Mouse (Mus musculus) lung, embryonic 15.5 days (tissue): Measurements from ENCODE around the gene Tpst2. TPM values are rescaled to one million over a fixed set of nuclear protein-coding genes. Genes with fewer than 3 reads are reported as not detected.

Experiments used
- ATAC-seq: fragments of 200-750 bp; cut with Nextera tagmentation; 2 replicates; pipeline ENCODE4 v1.8.0; 2017; ENCODE audit warnings: moderate number of reproducible peaks, borderline replicate concordance; ENCODE audit not compliant: low FRiP score, low TSS enrichment; ENCODE audit errors: extremely low read depth
- H3K27ac ChIP-seq: fragments of 300-500 bp; sonication (generic); 2 replicates; pipeline ENCODE4 v1.5.1; 2015; ENCODE audit warnings: moderate library complexity, mild to moderate bottlenecking, inconsistent platforms
- H3K27me3 ChIP-seq: fragments of 300-500 bp; sonication (generic); 2 replicates; pipeline ENCODE4 v1.6.1; 2015; ENCODE audit warnings: inconsistent platforms
- H3K36me3 ChIP-seq: fragments of 300-500 bp; sonication (generic); 2 replicates; pipeline ENCODE4 v1.6.1; 2015; ENCODE audit warnings: inconsistent platforms
- H3K4me1 ChIP-seq: fragments of 300-500 bp; sonication (generic); 2 replicates; pipeline ENCODE4 v1.6.1; 2015; ENCODE audit warnings: inconsistent platforms
- H3K4me2 ChIP-seq: fragments of 300-500 bp; sonication (generic); 2 replicates; pipeline ENCODE4 v1.6.1; 2015; ENCODE audit warnings: inconsistent platforms, mild to moderate bottlenecking, moderate library complexity
- H3K4me3 ChIP-seq: fragments of 300-500 bp; sonication (generic); 2 replicates; pipeline ENCODE4 v1.5.1; 2015; ENCODE audit warnings: mild to moderate bottlenecking, inconsistent platforms
- H3K9ac ChIP-seq: fragments of 300-500 bp; sonication (generic); 2 replicates; pipeline ENCODE4 v1.6.1; 2015; ENCODE audit warnings: inconsistent platforms
- H3K9me3 ChIP-seq: fragments of 300-500 bp; sonication (generic); 2 replicates; pipeline ENCODE4 v1.6.1; 2016; ENCODE audit warnings: inconsistent platforms
- WGBS: fragments of 180-500 bp; shearing (Covaris S2); methylation state at CpG from one replicate; pipeline ENCODE4 v1.1.7; 2015; 5-methylcytosine and 5-hydroxymethylcytosine counted together
- polyA plus RNA-seq: library from polyadenylated mRNA; unstranded; fragments of >200 nt; fragmentation: Nextera tagmentation; extraction: Ambion mirVana; gene quantifications from 2 replicates; pipeline ENCODE4 v1.2.1, GENCODE M21; 2015

Gene Tpst2
- polyA plus RNA-seq, 1 experiment from 2014 or later: 61.0 TPM

DNA sequence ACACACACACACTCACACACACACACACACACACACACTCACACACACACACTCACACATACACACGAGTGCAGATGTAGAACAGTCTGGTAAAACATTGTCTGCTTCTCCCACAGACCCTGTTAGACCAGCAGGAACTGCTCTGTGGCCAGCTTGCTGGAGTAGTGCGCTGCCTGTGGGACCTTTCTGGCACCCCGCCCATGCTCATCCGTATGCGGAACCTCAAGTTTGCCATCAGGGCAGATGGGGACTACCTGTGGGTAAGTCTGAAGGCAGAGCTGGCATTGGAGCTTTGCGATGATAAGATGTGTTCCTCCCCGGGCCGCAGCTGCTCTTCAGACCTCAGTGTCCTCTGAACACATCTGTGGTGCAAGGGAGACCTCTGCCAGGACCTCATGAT is 72.7 kb downstream of the Tpst2 start:
- ATAC-seq: no peak
- H3K27ac ChIP-seq: no peak overlapping the region
- WGBS: 84% methylated on average over 8 of the region's 8 CpGs
- H3K4me3 ChIP-seq: no peak overlapping the region
- no peak overlapping the region for H3K9ac ChIP-seq
- H3K4me1 ChIP-seq: peaks cover 3% of the 10 kb centered on the region; the same call in 1 of the 2 replicates
- peaks cover 15% of the 10 kb centered on the region for H3K36me3 ChIP-seq
- no peak overlapping the region for H3K4me2 ChIP-seq
- no peaks in the 10 kb centered on the region for H3K27me3 ChIP-seq
- no peaks in the 10 kb centered on the region for H3K9me3 ChIP-seq

DNA sequence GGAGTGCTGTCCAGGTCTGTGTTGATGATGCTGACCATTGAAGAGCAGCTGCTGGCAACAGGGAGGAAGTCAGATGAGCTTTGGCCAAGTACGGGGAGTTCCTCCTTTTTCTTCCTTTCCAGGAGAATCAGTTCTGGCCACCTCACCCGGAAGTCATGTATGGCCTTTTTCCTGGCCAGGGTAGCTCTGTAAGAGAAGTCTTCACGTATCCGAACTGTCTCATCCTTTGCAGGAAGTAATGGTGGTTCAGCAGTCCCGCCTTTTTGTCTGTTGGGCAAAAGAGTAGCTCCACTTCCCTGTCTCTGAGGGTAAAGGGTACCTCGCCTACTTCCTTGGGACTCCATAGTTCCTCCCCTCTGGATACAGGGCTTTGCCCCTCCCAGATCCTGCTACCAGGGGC is 79.0 kb downstream of the Tpst2 start:
- ATAC-seq: no peak
- no peak overlapping the region for H3K4me2 ChIP-seq
- H3K4me3 ChIP-seq: no peak overlapping the region
- no peak overlapping the region for H3K9ac ChIP-seq
- H3K27ac ChIP-seq: no peak overlapping the region
- peaks cover 5% of the 10 kb centered on the region; the same call in 1 of the 2 replicates for H3K36me3 ChIP-seq
- 77% methylated on average over 6 of the region's 6 CpGs for WGBS
- H3K27me3 ChIP-seq: no peaks in the 10 kb centered on the region
- H3K9me3 ChIP-seq: no peaks in the 10 kb centered on the region
- H3K4me1 ChIP-seq: no peaks in the 10 kb centered on the region

DNA sequence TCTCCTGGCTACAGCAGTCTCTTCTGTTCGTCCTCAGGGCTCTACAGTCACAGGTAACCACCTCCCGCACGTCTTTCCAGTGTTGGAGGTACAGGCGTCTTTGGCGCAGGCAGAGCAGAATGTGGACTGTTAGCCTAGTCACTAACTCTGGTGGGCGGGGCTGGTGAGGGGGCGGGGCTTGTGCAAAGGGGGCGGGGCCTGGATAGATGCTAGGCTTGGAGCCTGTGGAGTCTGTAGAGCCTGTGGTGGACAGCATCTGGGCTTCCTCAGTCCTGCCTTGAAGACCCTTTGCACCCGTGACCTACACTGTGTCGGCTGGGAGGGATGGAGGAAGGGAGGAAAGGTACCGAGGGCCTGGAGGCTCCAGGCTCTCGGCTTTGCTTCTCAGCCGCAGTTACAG is 79.4 kb downstream of the Tpst2 start, which contains the start of gene Gm6583:
Gm6583 (minus strand) TSS at position 124 of the 400 bp plus-strand sequence.
- 60% methylated on average over 13 of the region's 13 CpGs for WGBS

DNA sequence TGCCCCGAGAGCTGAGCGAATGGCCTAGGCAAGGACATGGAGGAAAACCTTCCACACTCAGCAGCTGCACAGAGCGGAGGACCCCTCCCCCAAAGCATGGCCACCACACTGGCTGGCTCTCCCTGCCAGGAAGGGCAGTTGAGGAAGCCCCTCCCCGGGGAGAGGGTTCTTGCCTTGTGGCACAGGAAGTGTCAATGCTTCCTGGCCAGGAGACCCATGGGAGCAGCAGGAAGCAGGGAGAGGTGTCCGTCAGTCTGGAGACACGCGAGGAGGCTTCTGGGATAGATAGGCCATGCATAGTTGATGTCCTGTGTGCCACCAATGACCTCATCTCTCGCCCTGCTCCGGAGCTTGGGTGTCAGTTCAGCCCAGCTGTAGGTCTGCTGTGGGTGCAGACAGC is 79.8 kb downstream of the Tpst2 start:
- 91% methylated on average over 9 of the region's 9 CpGs for WGBS
- no peaks in the 10 kb centered on the region for H3K9me3 ChIP-seq
- no peaks in the 10 kb centered on the region for H3K4me1 ChIP-seq
- H3K4me2 ChIP-seq: no peak overlapping the region
- ATAC-seq: 0 out of 2 replicates have a peak, but pooled peaks have one; percentile 8
- H3K36me3 ChIP-seq: no peaks in the 10 kb centered on the region
- no peak overlapping the region for H3K9ac ChIP-seq
- H3K27ac ChIP-seq: no peak overlapping the region
- H3K27me3 ChIP-seq: no peaks in the 10 kb centered on the region
- no peak overlapping the region for H3K4me3 ChIP-seq

More for the DNA sequence above, 79.4 kb downstream of the Tpst2 start, which contains the start of gene Gm6583:
- Histone ChIP-seq H3K36me3 (peaks cover 3% of the 10 kb centered on the region; the same call in 1 of the 2 replicates), H3K27me3 (no peaks in the 10 kb centered on the region), H3K9ac (no peak within 1 kb of the TSS), H3K27ac (no peak within 1 kb of the TSS), H3K9me3 (no peaks in the 10 kb centered on the region), H3K4me2 (no peak within 1 kb of the TSS), H3K4me1 (no peaks in the 10 kb centered on the region), H3K4me3 (no peak within 1 kb of the TSS)
- peak; percentile 39; the same call in 1 of the 2 replicates for ATAC-seq

DNA sequence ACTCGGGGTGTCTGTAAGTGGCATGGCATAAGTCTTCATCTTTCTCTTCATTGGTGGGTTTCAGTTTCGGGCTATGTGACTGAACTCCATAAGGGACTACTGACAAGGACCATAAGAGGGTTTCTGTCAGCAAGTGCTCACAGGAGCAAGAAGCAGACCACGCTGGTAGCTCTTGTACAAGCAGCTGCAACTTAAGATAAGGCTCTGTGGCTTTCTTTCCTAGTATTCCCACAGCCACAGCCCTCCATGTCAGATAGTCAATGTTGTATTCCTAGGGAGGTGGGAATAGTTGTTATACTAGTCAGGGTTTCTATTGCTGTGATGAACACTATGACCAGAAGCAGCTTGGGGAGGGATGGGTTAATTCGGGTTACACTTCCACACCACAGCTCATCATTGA is 83.0 kb downstream of the Tpst2 start:
- Histone ChIP-seq H3K9me3 (no peaks in the 10 kb centered on the region), H3K36me3 (0 out of 2 replicates have a peak, but pooled peaks cover 7% of the 10 kb centered on the region), H3K4me3 (no peak overlapping the region), H3K27ac (no peak overlapping the region), H3K27me3 (no peaks in the 10 kb centered on the region), H3K9ac (no peak overlapping the region), H3K4me1 (no peaks in the 10 kb centered on the region), H3K4me2 (no peak overlapping the region)
- ATAC-seq: no peak
- WGBS: 75% methylated on average over 4 of the region's 4 CpGs

DNA sequence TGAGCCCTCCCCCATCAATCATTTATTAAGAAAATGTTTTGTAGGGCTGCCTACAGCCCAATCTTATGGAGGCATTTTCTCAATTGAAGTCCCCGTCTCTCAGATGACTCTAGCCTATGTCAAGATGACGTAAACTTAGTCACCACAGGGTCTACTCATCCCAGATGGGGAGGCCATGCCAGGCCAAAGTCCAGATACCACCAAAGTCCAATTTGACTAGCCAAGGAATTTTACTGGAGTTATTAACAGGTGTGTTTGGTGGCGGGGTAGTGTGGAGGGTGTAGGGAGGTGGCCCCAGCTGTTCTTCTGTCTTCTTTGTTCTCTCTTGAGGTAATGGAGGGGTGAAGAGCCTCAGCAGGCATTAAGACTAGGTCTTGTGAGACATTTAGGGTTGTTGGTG is 83.6 kb downstream of the Tpst2 start:
- no peak overlapping the region for H3K4me3 ChIP-seq
- H3K27me3 ChIP-seq: no peaks in the 10 kb centered on the region
- 93% methylated on average over 3 of the region's 3 CpGs for WGBS
- no peak overlapping the region for H3K9ac ChIP-seq
- H3K9me3 ChIP-seq: no peaks in the 10 kb centered on the region
- no peak overlapping the region for H3K4me2 ChIP-seq
- no peak for ATAC-seq
- 0 out of 2 replicates have a peak, but pooled peaks cover 12% of the 10 kb centered on the region for H3K36me3 ChIP-seq
- H3K27ac ChIP-seq: no peak overlapping the region
- H3K4me1 ChIP-seq: no peaks in the 10 kb centered on the region

DNA sequence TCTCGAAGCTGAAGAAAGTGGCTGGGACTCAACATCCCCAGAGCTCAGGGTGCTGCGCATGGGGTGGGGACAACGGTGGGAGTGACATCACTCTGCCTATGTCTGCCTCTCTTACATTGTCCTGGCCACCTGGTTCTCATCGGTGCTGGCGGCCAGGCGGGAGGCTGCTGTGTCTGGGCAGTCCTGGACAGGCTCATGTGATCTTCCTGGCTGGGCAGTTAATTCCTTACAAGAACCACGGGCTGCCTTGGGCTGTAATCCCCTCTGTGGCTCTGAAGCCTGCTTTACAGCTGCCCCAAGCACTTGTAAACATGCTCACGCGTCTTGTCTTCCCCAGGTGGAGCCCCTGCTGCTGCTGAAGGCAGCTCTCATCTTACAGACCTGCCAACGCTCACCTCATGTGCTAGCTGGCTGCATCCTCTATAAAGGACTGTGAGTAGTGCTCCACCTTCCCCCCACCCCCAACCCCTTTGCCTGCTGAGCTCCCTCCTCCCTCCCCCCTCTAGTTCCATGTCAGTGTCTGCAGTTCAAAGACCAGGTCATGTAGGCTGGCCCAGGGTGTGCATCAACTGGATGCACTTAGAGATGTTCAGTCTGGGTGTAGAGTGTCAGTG is 87.8 kb downstream of the Tpst2 start:
- WGBS: 74% methylated on average over 10 of the region's 10 CpGs
- Histone ChIP-seq H3K4me2 (no peak overlapping the region), H3K9ac (no peak overlapping the region), H3K36me3 (peaks cover 23% of the 10 kb centered on the region), H3K9me3 (no peaks in the 10 kb centered on the region), H3K27ac (no peak overlapping the region), H3K27me3 (no peaks in the 10 kb centered on the region), H3K4me3 (no peak overlapping the region), H3K4me1 (no peaks in the 10 kb centered on the region)
- ATAC-seq: peak; percentile 46; the same call in 1 of the 2 replicates

Other genes starting within 250 kb of the Tpst2 start
- gene Cryba4, start 24.2 kb upstream of the Tpst2 start, polyA plus RNA-seq: 1.3 and 1.6 TPM in 2 replicates
- 3.2 and 4.5 TPM in 2 replicates for gene Crybb1, start 20.9 kb upstream of the Tpst2 start, polyA plus RNA-seq
- 30.1 and 30.4 TPM in 2 replicates for gene Tfip11, start 49.7 kb downstream of the Tpst2 start, polyA plus RNA-seq
- gene Srrd, start 66.3 kb downstream of the Tpst2 start, polyA plus RNA-seq: 45.7 and 47.2 TPM in 2 replicates
- gene Hps4, start 66.4 kb downstream of the Tpst2 start, polyA plus RNA-seq: 26.3 and 31.1 TPM in 2 replicates
- gene Gm6583, start 79.3 kb downstream of the Tpst2 start, polyA plus RNA-seq: 0.10 and 0.23 TPM in 2 replicates
- gene Asphd2, start 118.2 kb downstream of the Tpst2 start, polyA plus RNA-seq: 3.8 and 3.9 TPM in 2 replicates
- not detected in 2 replicates for gene Gm6588, start 172.7 kb downstream of the Tpst2 start, polyA plus RNA-seq